Mouse (Mus musculus) hindbrain, embryonic 11.5 days (tissue): ENCODE measurements around the gene Rplp2. TPM values are rescaled to one million over a fixed set of nuclear protein-coding genes. Genes with fewer than 3 reads are reported as not detected.

Source experiments
- ATAC-seq: fragments of 200-750 bp; cut with Nextera tagmentation; 2 replicates; pipeline ENCODE4 v1.8.0; 2017; ENCODE audit warnings: mild to moderate bottlenecking, moderate TSS enrichment, moderate library complexity; ENCODE audit not compliant: low FRiP score
- DNase-seq: peaks from one replicate; pipeline ENCODE4 v3.0.0-alpha.2; 2015; ENCODE audit warnings: low spot score
- H3K27ac ChIP-seq: fragments of 300-500 bp; sonication (generic); 2 replicates; pipeline ENCODE4 v1.5.1; 2014; ENCODE audit warnings: mild to moderate bottlenecking, low read depth, low read length
- H3K27me3 ChIP-seq: fragments of 300-500 bp; sonication (generic); 2 replicates; pipeline ENCODE4 v1.6.1; 2014; ENCODE audit warnings: mild to moderate bottlenecking, low read length, moderate library complexity, mixed read lengths; ENCODE audit not compliant: control insufficient read depth, insufficient read depth
- H3K36me3 ChIP-seq: fragments of 300-500 bp; sonication (generic); 2 replicates; pipeline ENCODE4 v1.6.1; 2014; ENCODE audit warnings: mild to moderate bottlenecking, low read length, moderate library complexity, mixed read lengths; ENCODE audit not compliant: control insufficient read depth, insufficient read depth
- H3K4me1 ChIP-seq: fragments of 300-500 bp; sonication (generic); replicated peaks from 2 replicates; pipeline ENCODE4 v1.6.1; 2014; ENCODE audit warnings: low read length, mixed read lengths; ENCODE audit not compliant: control insufficient read depth, insufficient read depth
- H3K4me2 ChIP-seq: fragments of 300-500 bp; sonication (generic); replicated peaks from 2 replicates; pipeline ENCODE4 v1.6.1; 2014; ENCODE audit warnings: mild to moderate bottlenecking, low read depth, low read length
- H3K4me3 ChIP-seq: fragments of 300-500 bp; sonication (generic); 2 replicates; pipeline ENCODE4 v1.5.1; 2014; ENCODE audit warnings: low read depth, low read length
- H3K9ac ChIP-seq: fragments of 300-500 bp; sonication (generic); 2 replicates; pipeline ENCODE4 v1.6.1; 2014; ENCODE audit warnings: low read depth, low read length
- H3K9me3 ChIP-seq: fragments of 300-500 bp; sonication (generic); 2 replicates; pipeline ENCODE4 v1.6.1; 2016; ENCODE audit warnings: low read length; ENCODE audit not compliant: control insufficient read depth
- WGBS: fragments of 180-500 bp; shearing (Covaris S2); extraction: QIAGEN DNeasy Blood & Tissue Kit; methylation state at CpG from one replicate; pipeline ENCODE4 v1.1.7; 2014; 5-methylcytosine and 5-hydroxymethylcytosine counted together
- polyA plus RNA-seq: library from polyadenylated mRNA; unstranded; fragments of >200 nt; fragmentation: Nextera tagmentation; extraction: Ambion mirVana; gene quantifications from 2 replicates; pipeline ENCODE4 v1.2.1, GENCODE M21; 2014

Rplp2 gene
- polyA plus RNA-seq, 1 experiment from 2014 or later = 939 TPM

- peaks cover 64% of the 10 kb centered on the region for H3K27me3 ChIP-seq
- H3K9ac ChIP-seq = no peak overlapping the region
- H3K4me2 ChIP-seq = no peak overlapping the region
- ATAC-seq = no peak
- H3K27ac ChIP-seq = no peak overlapping the region
- H3K4me3 ChIP-seq = no peak overlapping the region
- no peaks in the 10 kb centered on the region for H3K9me3 ChIP-seq
- no peak for DNase-seq
- 46% methylated on average over 7 of the region's 10 CpGs for WGBS
- H3K36me3 ChIP-seq = 0 out of 2 replicates have a peak, but pooled peaks cover 4% of the 10 kb centered on the region
- peaks cover 11% of the 10 kb centered on the region for H3K4me1 ChIP-seq
Measured at GRCm38 (mm10) chr7:141465388-141466044, 18.3 kb downstream of the Rplp2 start.

- WGBS = 78% methylated on average over 7 of the region's 7 CpGs
- ATAC-seq (no peak), DNase-seq (no peak)
- Histone ChIP-seq H3K4me1 (peaks cover 11% of the 10 kb centered on the region), H3K4me2 (no peak overlapping the region), H3K4me3 (no peak overlapping the region), H3K27ac (no peak overlapping the region), H3K36me3 (0 out of 2 replicates have a peak, but pooled peaks cover 4% of the 10 kb centered on the region), H3K9me3 (no peaks in the 10 kb centered on the region), H3K27me3 (peaks cover 59% of the 10 kb centered on the region), H3K9ac (no peak overlapping the region)
Measured at GRCm38 (mm10) chr7:141466045-141466394, 18.9 kb downstream of the Rplp2 start.

GRCm38 (mm10) chr7:141466607-141467148, 19.5 kb downstream of the Rplp2 start:
- H3K4me1 ChIP-seq = peaks cover 11% of the 10 kb centered on the region
- H3K36me3 ChIP-seq = peaks cover 7% of the 10 kb centered on the region; the same call in 1 of the 2 replicates
- WGBS = 63% methylated on average over 10 of the region's 10 CpGs
- ATAC-seq (no peak), DNase-seq (no peak)
- no peak overlapping the region for H3K27ac ChIP-seq
- peak overlapping the region; percentile 59; the same call in 1 of the 2 replicates for H3K9ac ChIP-seq
- peaks cover 52% of the 10 kb centered on the region for H3K27me3 ChIP-seq
- peak overlapping the region; percentile 66 for H3K4me2 ChIP-seq
- H3K9me3 ChIP-seq = no peaks in the 10 kb centered on the region
- peak overlapping the region; percentile 51 for H3K4me3 ChIP-seq

- WGBS = 1% methylated on average over 48 of the region's 52 CpGs
- Histone ChIP-seq H3K9ac (peak within 1 kb of the TSS; percentile 59), H3K4me3 (peak within 1 kb of the TSS; percentile 51), H3K36me3 (peaks cover 7% of the 10 kb centered on the region; the same call in 1 of the 2 replicates), H3K4me2 (peak within 1 kb of the TSS; percentile 66), H3K4me1 (peaks cover 9% of the 10 kb centered on the region), H3K27me3 (peaks cover 44% of the 10 kb centered on the region), H3K9me3 (no peaks in the 10 kb centered on the region), H3K27ac (peak within 1 kb of the TSS; percentile 89)
- ATAC-seq = peak; percentile 70
- peak; percentile 88 for DNase-seq
Measured at GRCm38 (mm10) chr7:141467230-141468030, 20.3 kb downstream of the Rplp2 start, which contains the start of gene Cd151. Gene Cd151 (plus strand): TSS chr7:141467392.

GRCm38 (mm10) chr7:141468164-141468521, 21.0 kb downstream of the Rplp2 start:
- ATAC-seq (peak; percentile 38; the same call in 1 of the 2 replicates), DNase-seq (no peak)
- Histone ChIP-seq H3K4me3 (peak overlapping the region; percentile 51), H3K9me3 (no peaks in the 10 kb centered on the region), H3K27ac (peak overlapping the region; percentile 89), H3K9ac (peak overlapping the region; percentile 59), H3K36me3 (peaks cover 7% of the 10 kb centered on the region; the same call in 1 of the 2 replicates), H3K4me2 (peak overlapping the region; percentile 66), H3K4me1 (peaks cover 9% of the 10 kb centered on the region), H3K27me3 (peaks cover 37% of the 10 kb centered on the region)
- 17% methylated on average over 5 of the region's 5 CpGs for WGBS

- peak; percentile 82 for ATAC-seq
- H3K36me3 ChIP-seq = peaks cover 7% of the 10 kb centered on the region; the same call in 1 of the 2 replicates
- peak overlapping the region; percentile 89 for H3K27ac ChIP-seq
- peak overlapping the region; percentile 51 for H3K4me3 ChIP-seq
- 30% methylated on average over 8 of the region's 8 CpGs for WGBS
- peak overlapping the region; percentile 66 for H3K4me2 ChIP-seq
- H3K9me3 ChIP-seq = no peaks in the 10 kb centered on the region
- peak overlapping the region; percentile 59 for H3K9ac ChIP-seq
- H3K27me3 ChIP-seq = peaks cover 32% of the 10 kb centered on the region
- peak; percentile 79 for DNase-seq
- peaks cover 9% of the 10 kb centered on the region for H3K4me1 ChIP-seq
Measured at GRCm38 (mm10) chr7:141468522-141469211, 21.5 kb downstream of the Rplp2 start.

GRCm38 (mm10) chr7:141469352-141469751, 22.2 kb downstream of the Rplp2 start:
- Histone ChIP-seq H3K9ac (peak overlapping the region; percentile 59), H3K9me3 (no peaks in the 10 kb centered on the region), H3K4me3 (peak overlapping the region; percentile 51), H3K4me2 (peak overlapping the region; percentile 66), H3K27me3 (peaks cover 25% of the 10 kb centered on the region), H3K27ac (peak overlapping the region; percentile 89), H3K4me1 (peaks cover 14% of the 10 kb centered on the region), H3K36me3 (peaks cover 7% of the 10 kb centered on the region; the same call in 1 of the 2 replicates)
- 71% methylated on average over 6 of the region's 6 CpGs for WGBS
- DNase-seq (no peak), ATAC-seq (no peak)
